Comparison of ENCODE assay signal across 9 mouse cellular contexts in the genomic region with DNA sequence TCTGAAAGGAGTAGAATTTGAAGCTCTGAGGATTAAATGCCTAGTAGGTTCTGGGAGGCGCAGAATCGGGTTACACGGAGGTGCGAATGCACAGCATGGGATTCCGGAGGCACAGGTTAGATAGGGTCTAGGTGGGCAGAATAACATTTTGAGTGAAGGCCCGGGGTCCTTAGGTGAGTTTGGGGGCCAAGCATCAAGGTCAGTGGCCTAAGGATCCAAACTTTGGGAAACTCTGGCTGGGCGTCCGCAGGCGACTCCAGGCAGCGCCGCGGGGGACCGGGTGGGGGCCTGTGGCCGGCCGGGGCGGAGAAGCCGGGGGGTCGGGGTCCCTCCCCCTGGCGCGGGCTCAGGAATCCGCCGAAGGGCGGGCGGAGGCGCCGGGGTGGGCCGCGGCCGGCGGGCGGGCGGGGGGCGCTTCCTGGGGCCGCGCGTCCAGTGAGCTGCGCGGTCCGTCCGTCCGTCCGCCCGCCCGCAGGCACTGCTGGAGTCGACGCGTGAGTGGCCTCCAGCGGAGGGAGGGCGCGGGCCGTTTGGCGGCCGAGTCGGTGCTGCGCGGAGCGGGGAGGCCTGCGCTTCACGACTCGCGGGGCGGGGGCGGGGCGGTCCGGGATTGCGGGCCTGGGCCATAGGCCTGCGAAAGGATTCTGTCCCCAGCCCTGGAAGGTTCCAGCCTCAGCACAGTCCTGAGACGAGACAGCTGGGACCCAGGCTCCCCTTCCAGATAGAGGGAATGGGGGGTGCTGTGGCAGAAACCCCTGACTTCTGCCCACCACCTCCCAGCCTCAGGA. TPM values are rescaled to one million over a fixed set of nuclear protein-coding genes. Genes with fewer than 3 reads are reported as not detected.
DNase-seq lines count a peak whose midpoint lies in the region; ATAC-seq and TF ChIP-seq lines count a peak whose summit lies in the region.
"Had no signal": no experiment of that assay in that cellular context is flagged by ENCODE, and none has a peak within 500 bp of the region (broad histone marks: within the 10 kb centered on the region; RNA-seq: fewer than 3 reads in every experiment).

No protein-coding gene starts in this region.

- 1% methylated on average over 68 of the region's 68 CpGs for WGBS in embryonic facial prominence, embryonic 10.5 days
- under 1% methylated on average over 61 of the region's 68 CpGs for WGBS in limb, embryonic 15.5 days
- 1% methylated on average over 65 of the region's 68 CpGs for WGBS in neural tube, embryonic 12.5 days

- no peaks in the 10 kb centered on the region for H3K36me3 ChIP-seq in G1E (replicated peaks)
- peaks cover 36% of the 10 kb centered on the region for H3K36me3 ChIP-seq in embryonic facial prominence, embryonic 10.5 days (replicated peaks)
- peaks cover 22% of the 10 kb centered on the region for H3K36me3 ChIP-seq in limb, embryonic 15.5 days
- peaks cover 11% of the 10 kb centered on the region; the same call in 1 of the 2 replicates for H3K36me3 ChIP-seq in neural tube, embryonic 12.5 days

- peaks cover 60% of the 10 kb centered on the region for H3K27me3 ChIP-seq in G1E (ENCODE audit: insufficient read depth, low read length)
- H3K27me3 ChIP-seq in embryonic facial prominence, embryonic 10.5 days (replicated peaks; ENCODE audit: low read depth, poor library complexity, severe bottlenecking), result no peaks in the 10 kb centered on the region
- H3K27me3 ChIP-seq in limb, embryonic 15.5 days, result no peaks in the 10 kb centered on the region
- H3K27me3 ChIP-seq in neural tube, embryonic 12.5 days (replicated peaks), result no peaks in the 10 kb centered on the region
- H3K27me3 ChIP-seq: CH12.LX had no signal

- H3K4me3 ChIP-seq in G1E (ENCODE audit: low read depth, low read length), result peak overlapping the region; percentile 51; the same call in 1 of the 2 replicates
- peak overlapping the region; percentile 81 for H3K4me3 ChIP-seq in embryonic facial prominence, embryonic 10.5 days
- H3K4me3 ChIP-seq in limb, embryonic 15.5 days, result peak overlapping the region; percentile 61
- H3K4me3 ChIP-seq in neural tube, embryonic 12.5 days, result peak overlapping the region; percentile 61

- peak; percentile 47 to 61 for DNase-seq in cerebellum, adult 18-20 months
- no peak for DNase-seq in cerebellum, adult 11-12 months
- DNase-seq in G1E (ENCODE audit: low spot score), result no peak
- peak; percentile 69 for DNase-seq in embryonic facial prominence, embryonic 10.5 days (ENCODE audit: low spot score)
- peak; percentile 64 for DNase-seq in heart, postnatal 10 days
- DNase-seq in thymus, postnatal 36 days, result no peak

- ATAC-seq in G1E (ENCODE audit: extremely low read depth, insufficient number of reproducible peaks, low FRiP score, poor library complexity, severe bottlenecking), result no peak
- peak; percentile 60 for ATAC-seq in limb, embryonic 15.5 days (ENCODE audit: insufficient number of reproducible peaks, low FRiP score, low TSS enrichment, low read depth)
- peak; percentile 67 for ATAC-seq in neural tube, embryonic 12.5 days (ENCODE audit: low FRiP score, low read depth)

- H3K9me3 ChIP-seq in G1E (replicated peaks), result no peaks in the 10 kb centered on the region
- H3K9me3 ChIP-seq in embryonic facial prominence, embryonic 10.5 days, result no peaks in the 10 kb centered on the region
- no peaks in the 10 kb centered on the region for H3K9me3 ChIP-seq in limb, embryonic 15.5 days
- no peaks in the 10 kb centered on the region for H3K9me3 ChIP-seq in neural tube, embryonic 12.5 days

- TF ChIP-seq CTCF in G1E (IDR thresholded peaks at IDR 0.05; ENCODE audit: low read depth, low read length), result no peak

- peak overlapping the region; percentile 68 for H3K9ac ChIP-seq in limb, embryonic 15.5 days
- peak overlapping the region; percentile 85 for H3K9ac ChIP-seq in neural tube, embryonic 12.5 days

- peak overlapping the region; percentile 95 for H3K27ac ChIP-seq in embryonic facial prominence, embryonic 10.5 days (replicated peaks)
- peak overlapping the region; percentile 90 for H3K27ac ChIP-seq in limb, embryonic 15.5 days
- H3K27ac ChIP-seq in neural tube, embryonic 12.5 days, result peak overlapping the region; percentile 32; the same call in 1 of the 2 replicates

- peaks cover 15% of the 10 kb centered on the region for H3K4me1 ChIP-seq in G1E (ENCODE audit: insufficient read depth, low read depth, low read length)
- H3K4me1 ChIP-seq in embryonic facial prominence, embryonic 10.5 days, result peaks cover 32% of the 10 kb centered on the region
- H3K4me1 ChIP-seq in limb, embryonic 15.5 days, result peaks cover 18% of the 10 kb centered on the region
- peaks cover 24% of the 10 kb centered on the region for H3K4me1 ChIP-seq in neural tube, embryonic 12.5 days

- H3K4me2 ChIP-seq in limb, embryonic 15.5 days, result peak overlapping the region; percentile 83
- H3K4me2 ChIP-seq in neural tube, embryonic 12.5 days (replicated peaks), result peak overlapping the region; percentile 98

- intact Hi-C loops in heart, postnatal 10 days (cut with DNase I), result no loop called here

RNA-seq across cellular contexts. Expression of a gene that starts 0.7 kb away (rescaled TPM):
- total RNA-seq in G1E (2014; fragmentation: Nextera tagmentation), result 4.1 and 6.7 TPM in 2 replicates
- 4.6 and 6.6 TPM in 2 replicates for total RNA-seq in G1E (2017)
- polyA plus RNA-seq in G1E (2012), result 3.0 and 3.1 TPM in 2 replicates
- polyA plus RNA-seq in embryonic facial prominence, embryonic 10.5 days (2016; fragmentation: Nextera tagmentation; extraction: Ambion mirVana), result 75.8 and 80.6 TPM in 2 replicates
- total RNA-seq in heart, postnatal 10 days (2021), result 10 to 100 TPM; 28.6 to 32.7 TPM
- polyA plus RNA-seq in limb, embryonic 15.5 days (2015; fragmentation: Nextera tagmentation; extraction: Ambion mirVana), result 221 and 223 TPM in 2 replicates
- polyA plus RNA-seq in neural tube, embryonic 12.5 days (2016; fragmentation: Nextera tagmentation; extraction: Ambion mirVana), result 58.3 and 60.3 TPM in 2 replicates

RNA-seq across cellular contexts. Expression of a gene that starts 6.2 kb away (rescaled TPM):
- total RNA-seq in G1E (2014; fragmentation: Nextera tagmentation) (not detected in 2 replicates), G1E (2017) (not detected in 2 replicates)
- not detected in 2 replicates for polyA plus RNA-seq in G1E (2012)
- 1.1 and 1.5 TPM in 2 replicates for polyA plus RNA-seq in embryonic facial prominence, embryonic 10.5 days (2016; fragmentation: Nextera tagmentation; extraction: Ambion mirVana)
- under 1 TPM; 0.41 to 0.45 TPM for total RNA-seq in heart, postnatal 10 days (2021)
- 0.82 and 1.7 TPM in 2 replicates for polyA plus RNA-seq in limb, embryonic 15.5 days (2015; fragmentation: Nextera tagmentation; extraction: Ambion mirVana)
- polyA plus RNA-seq in neural tube, embryonic 12.5 days (2016; fragmentation: Nextera tagmentation; extraction: Ambion mirVana), result 3.3 and 4.2 TPM in 2 replicates

RNA-seq across cellular contexts. Expression of a gene that starts 13.7 kb away (rescaled TPM):
- total RNA-seq in G1E (2014; fragmentation: Nextera tagmentation), result 16.8 and 38.0 TPM in 2 replicates
- 16.0 and 22.9 TPM in 2 replicates for total RNA-seq in G1E (2017)
- polyA plus RNA-seq in G1E (2012), result 17.1 and 19.5 TPM in 2 replicates
- 41.1 and 45.1 TPM in 2 replicates for polyA plus RNA-seq in embryonic facial prominence, embryonic 10.5 days (2016; fragmentation: Nextera tagmentation; extraction: Ambion mirVana)
- 10 to 100 TPM; 24.3 to 25.5 TPM for total RNA-seq in heart, postnatal 10 days (2021)
- polyA plus RNA-seq in limb, embryonic 15.5 days (2015; fragmentation: Nextera tagmentation; extraction: Ambion mirVana), result 35.5 and 36.6 TPM in 2 replicates
- 44.6 and 47.9 TPM in 2 replicates for polyA plus RNA-seq in neural tube, embryonic 12.5 days (2016; fragmentation: Nextera tagmentation; extraction: Ambion mirVana)

RNA-seq across cellular contexts. Expression of a gene that starts 14.1 kb away (rescaled TPM):
- total RNA-seq in G1E (2014; fragmentation: Nextera tagmentation) (50.8 and 53.9 TPM in 2 replicates), G1E (2017) (71.8 and 104 TPM in 2 replicates)
- 42.8 and 162 TPM in 2 replicates for polyA plus RNA-seq in G1E (2012)
- polyA plus RNA-seq in embryonic facial prominence, embryonic 10.5 days (2016; fragmentation: Nextera tagmentation; extraction: Ambion mirVana), result 101 and 109 TPM in 2 replicates
- 10 to 100 TPM; 90.2 to 91.5 TPM for total RNA-seq in heart, postnatal 10 days (2021)
- 99.3 and 105 TPM in 2 replicates for polyA plus RNA-seq in limb, embryonic 15.5 days (2015; fragmentation: Nextera tagmentation; extraction: Ambion mirVana)
- 142 and 145 TPM in 2 replicates for polyA plus RNA-seq in neural tube, embryonic 12.5 days (2016; fragmentation: Nextera tagmentation; extraction: Ambion mirVana)

RNA-seq across cellular contexts. Expression of a gene that starts 15.8 kb away (rescaled TPM):
- 1,228 and 1,288 TPM in 2 replicates for total RNA-seq in G1E (2014; fragmentation: Nextera tagmentation)
- total RNA-seq in G1E (2017), result 1,086 and 1,192 TPM in 2 replicates
- polyA plus RNA-seq in G1E (2012), result 853 and 1,308 TPM in 2 replicates
- 3,028 and 3,069 TPM in 2 replicates for polyA plus RNA-seq in embryonic facial prominence, embryonic 10.5 days (2016; fragmentation: Nextera tagmentation; extraction: Ambion mirVana)
- 100 to 1,000 TPM; 497 to 519 TPM for total RNA-seq in heart, postnatal 10 days (2021)
- polyA plus RNA-seq in limb, embryonic 15.5 days (2015; fragmentation: Nextera tagmentation; extraction: Ambion mirVana), result 2,209 and 2,356 TPM in 2 replicates
- 3,361 and 3,377 TPM in 2 replicates for polyA plus RNA-seq in neural tube, embryonic 12.5 days (2016; fragmentation: Nextera tagmentation; extraction: Ambion mirVana)

Comparison
In these comparisons a context has a peak if more than half of its experiments do, and no peak if none do; other contexts are left out.
1. DNase-seq: peak in cerebellum, adult 18-20 months (2 of 2), embryonic facial prominence, embryonic 10.5 days (single experiment) and heart, postnatal 10 days (2 of 2); none in cerebellum, adult 11-12 months (single experiment), G1E (single experiment) and thymus, postnatal 36 days (0 of 2).
2. H3K27ac ChIP-seq: peak in every context shown above with its lines; median percentile 95 in embryonic facial prominence, embryonic 10.5 days; 90 in limb, embryonic 15.5 days; 32 in neural tube, embryonic 12.5 days.
3. RNA of a gene that starts 0.7 kb away (polyA plus RNA-seq): 221 to 223 TPM in limb, embryonic 15.5 days, 75.8 to 80.6 TPM in embryonic facial prominence, embryonic 10.5 days and 58.3 to 60.3 TPM in neural tube, embryonic 12.5 days; 3.0 to 3.1 TPM in G1E; every median in the first group is over 10 times any median in the second.
4. Peak in every context shown above with its lines, with median percentiles within 50 percentile points of each other: H3K4me3 ChIP-seq.